Mouse (Mus musculus): ENCODE measurements around the gene Fbxw15. TPM values are rescaled to one million over a fixed set of nuclear protein-coding genes. Genes with fewer than 3 reads are reported as not detected.
A peak's percentile ranks its signal among the peaks of the same experiment; 100 is the strongest.
"Not testable (repeated sequence)": the region's sequence is repeated elsewhere in the genome, so short reads cannot be mapped to it uniquely, and the experiment has no call there.

The Fbxw15 gene
- not detected for total RNA-seq (2021)
- long read RNA-seq, experiment 1: 0 reads
- long read RNA-seq, experiment 2: 0 reads

DNA sequence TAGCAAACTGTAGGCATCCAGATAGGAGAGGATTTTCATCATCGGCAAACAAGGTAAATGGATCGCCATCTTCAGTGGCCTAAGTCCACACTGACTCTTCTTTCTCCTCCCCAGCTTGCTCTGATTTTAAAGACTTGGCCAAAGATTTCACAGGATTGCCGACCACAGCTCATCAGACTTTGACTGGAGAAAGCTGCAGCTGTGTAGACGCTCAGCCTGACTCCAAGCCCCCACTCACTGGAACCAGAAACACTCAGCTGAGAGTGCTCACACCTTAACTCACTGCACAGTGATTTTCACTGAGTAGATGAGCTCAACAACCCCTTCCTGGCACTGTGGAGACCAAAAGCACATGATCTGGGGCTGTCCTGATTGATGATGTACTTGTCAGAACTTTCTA, at the start of gene Fbxw15:
TSS of gene Fbxw15 (minus strand) at position 101 of the 400 bp plus-strand sequence.
- DNase-seq (ENCODE audit: low spot score in 2 of 2): not testable (repeated sequence)

DNA sequence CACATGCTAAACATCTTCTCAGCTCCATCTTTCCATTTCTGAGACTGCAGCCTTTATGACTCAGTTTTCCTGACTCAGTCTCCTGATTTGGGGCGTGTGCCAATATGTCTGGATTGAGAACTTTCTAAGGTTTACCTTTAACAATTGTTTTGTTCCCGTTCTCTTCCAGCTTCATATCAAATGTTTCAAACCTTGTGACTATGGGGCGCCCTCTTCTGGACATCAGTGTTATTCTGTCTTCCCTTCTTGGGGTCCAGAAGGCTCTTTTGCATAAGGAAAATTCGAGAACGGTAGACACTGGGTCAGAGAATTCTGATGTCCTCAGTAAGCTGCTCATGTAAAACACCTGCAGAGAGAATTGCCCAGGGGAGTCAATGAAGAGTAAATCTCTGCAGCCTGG, 38.8 kb upstream of the Fbxw15 start:
- DNase-seq (ENCODE audit: low spot score in 2 of 2): peak; percentile 9 to 32

DNA sequence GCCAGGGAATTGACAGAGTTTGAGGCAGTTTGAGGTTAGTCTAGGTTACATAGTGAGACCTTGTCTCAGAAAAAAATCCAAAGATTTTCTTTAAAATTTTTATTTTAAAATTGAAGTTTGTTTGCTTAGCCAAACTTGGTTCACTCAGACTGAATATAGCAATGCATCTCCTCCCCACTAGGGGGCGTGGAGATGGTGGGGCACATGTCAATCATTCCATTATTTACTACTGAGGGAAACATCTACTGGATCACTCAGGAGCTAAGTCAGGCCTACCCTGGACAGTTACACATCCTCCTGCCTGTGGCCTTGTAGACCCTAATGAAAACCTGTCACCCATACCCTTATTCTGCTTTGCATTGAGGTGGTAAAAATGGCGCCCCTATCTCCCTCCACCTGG, 34.1 kb upstream of the Fbxw15 start:
- not testable (repeated sequence) for DNase-seq (ENCODE audit: low spot score in 2 of 2)

DNA sequence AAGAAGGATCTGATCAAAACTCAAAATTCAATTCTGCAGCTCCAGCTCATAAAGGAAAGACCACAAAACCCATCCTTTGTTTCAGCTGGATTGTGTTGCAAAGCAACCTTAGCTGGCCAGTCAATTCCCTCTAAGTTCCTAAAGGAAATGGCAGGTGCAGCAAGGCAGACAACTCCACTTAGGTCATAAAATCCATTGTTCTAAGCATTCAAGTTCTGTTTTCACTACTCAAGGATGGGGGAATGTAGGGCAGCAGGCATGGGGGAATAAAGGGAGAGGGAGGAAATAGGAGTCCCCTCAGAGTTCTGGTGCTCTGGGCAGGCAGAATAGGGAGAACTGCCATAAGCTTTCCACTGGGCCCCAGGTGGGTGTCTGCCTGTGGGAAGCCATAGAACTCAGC, 29.2 kb upstream of the Fbxw15 start:
- DNase-seq (ENCODE audit: low spot score in 2 of 2): no peak

DNA sequence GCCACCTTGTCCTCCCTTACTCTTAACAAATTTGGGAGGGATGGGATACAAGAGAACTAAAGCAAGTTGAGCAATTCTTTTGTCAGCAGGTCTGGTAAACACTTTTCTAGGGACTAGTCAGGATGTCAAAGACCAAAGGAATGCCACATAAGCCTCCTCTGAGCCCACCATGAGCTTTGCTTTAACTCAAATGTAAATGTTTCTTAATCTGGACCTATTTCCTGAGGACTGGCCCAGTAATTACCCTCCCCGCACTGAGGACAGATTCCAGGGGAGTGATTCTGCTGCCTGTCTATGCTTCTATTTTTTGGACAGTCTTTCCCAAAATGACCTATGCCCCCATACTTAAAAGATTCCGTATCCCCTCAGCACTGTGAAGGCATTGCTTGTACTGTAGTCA, 26.8 kb upstream of the Fbxw15 start:
- DNase-seq (ENCODE audit: low spot score in 2 of 2): no peak

DNA sequence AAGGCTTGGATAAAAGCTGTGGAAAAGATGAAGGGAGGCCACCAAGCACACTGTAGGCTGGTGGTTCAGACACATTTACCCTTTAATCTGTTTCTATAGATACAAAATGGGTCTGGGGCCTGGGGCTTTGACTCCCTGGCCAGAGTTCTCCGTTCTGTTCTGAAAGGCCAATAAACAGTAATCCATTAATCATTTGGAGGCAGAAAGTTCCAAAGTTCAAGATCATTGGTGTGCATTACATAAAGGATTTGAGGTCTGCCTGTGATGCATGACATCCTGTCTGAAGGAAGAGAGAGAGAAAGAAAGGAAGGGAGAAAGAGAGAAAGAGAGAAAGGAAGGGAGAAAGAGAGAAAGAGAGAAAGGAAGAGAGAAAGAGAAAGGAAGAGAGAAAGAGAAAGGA, 2.5 kb downstream of the Fbxw15 start:
- DNase-seq (ENCODE audit: low spot score in 2 of 2): no peak

DNA sequence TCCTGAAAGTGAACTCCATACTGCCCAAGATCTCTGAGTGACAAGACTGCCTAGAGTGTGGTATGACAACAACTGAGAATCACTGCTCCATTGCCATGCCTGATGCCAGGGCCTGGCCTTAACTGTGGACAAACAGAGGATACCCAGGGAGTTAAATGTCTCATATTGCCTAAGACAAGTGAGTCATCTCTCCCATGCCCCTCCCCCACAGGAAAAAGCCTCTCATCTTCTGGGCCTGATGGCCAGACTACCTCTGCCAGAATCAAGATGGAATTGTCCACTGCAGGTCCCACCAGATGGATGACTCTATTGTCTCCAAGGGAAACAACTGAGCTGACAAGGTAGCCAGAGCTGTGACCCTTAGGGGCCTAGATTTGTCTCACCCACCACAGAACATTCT, 6.0 kb downstream of the Fbxw15 start:
- DNase-seq (ENCODE audit: low spot score in 2 of 2): not testable (repeated sequence)

DNA sequence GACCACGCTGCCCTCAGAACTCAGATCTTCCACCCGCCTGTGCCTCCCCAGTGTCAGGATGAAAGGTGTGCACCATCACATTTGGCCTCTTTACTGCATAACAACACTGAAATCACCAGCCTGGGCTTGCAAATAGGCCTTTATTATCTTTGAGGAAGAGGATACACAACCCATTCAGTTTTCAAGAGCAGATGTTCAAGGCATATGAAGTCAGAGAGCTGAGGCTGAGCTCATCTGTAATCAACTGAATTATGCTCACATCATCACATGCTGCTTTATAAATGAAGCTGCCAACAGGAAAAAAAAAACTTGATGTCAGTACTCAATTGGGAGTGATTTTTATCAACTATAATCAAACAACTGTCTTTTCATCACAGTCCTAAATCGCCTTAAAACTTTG, 15.6 kb downstream of the Fbxw15 start:
- DNase-seq (ENCODE audit: low spot score in 2 of 2): peak; percentile 21 to 24

DNA sequence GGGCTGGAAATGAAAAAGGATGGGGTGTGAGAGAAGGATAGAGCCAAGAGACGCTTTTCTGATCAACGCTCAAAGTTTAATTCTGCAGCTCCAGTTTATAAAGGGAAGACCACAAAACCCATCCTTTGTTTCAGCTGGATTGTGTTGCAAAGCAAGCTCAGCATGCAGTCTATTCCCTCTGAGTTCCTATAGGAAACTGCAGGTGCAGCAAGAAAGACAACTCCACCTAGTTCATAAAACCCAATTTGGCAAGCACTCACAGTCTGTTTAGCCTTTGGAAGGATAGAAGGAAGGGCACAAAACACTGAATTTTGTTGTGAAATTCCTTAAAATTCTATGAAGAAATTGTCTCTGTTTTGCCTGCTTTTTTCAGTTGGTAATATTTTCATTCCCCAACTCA, 18.4 kb downstream of the Fbxw15 start:
- DNase-seq (ENCODE audit: low spot score in 2 of 2): not testable (repeated sequence)

DNA sequence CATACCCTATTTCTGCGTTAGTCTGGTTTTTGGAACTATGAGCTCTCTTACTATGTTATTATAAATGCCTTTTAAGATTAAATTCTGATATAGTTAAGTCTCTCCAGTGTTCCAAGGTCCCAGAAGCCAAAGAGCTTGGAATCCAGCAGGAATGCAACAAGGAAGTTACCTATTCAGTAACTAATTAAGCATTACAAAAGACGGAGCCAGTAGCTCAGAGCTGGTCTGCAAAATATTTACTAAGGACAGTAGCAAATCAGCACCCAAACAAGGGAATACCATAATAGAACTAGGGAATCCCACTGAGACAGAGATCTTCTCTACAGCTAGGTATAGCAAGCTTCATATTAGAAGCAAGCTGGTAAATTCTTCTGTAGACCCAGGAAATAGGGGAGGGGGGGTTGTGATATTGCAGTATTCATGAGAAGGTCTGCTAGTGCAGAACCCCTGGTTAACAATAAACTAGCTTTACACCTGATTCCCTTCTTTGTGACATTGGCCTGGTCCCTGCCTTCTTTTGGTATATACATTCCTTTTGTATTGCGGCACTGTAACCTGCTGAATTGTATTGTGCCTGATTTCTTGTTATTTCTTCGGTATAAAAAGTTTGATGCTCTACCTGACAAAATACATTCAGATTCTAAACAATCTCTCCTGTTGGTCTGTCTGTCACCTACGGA, 44.5 kb downstream of the Fbxw15 start:
- DNase-seq (ENCODE audit: low spot score in 2 of 2): no peak

Other genes with a start within 250 kb of the Fbxw15 start
- not detected for gene Fbxw28, start 228.6 kb downstream of the Fbxw15 start, total RNA-seq (2021)
- not detected for gene Fbxw22, start 164.0 kb downstream of the Fbxw15 start, total RNA-seq (2021)
- gene Fbxw16, start 119.1 kb downstream of the Fbxw15 start, total RNA-seq (2021): not detected
- gene Fbxw19, start 72.4 kb downstream of the Fbxw15 start, total RNA-seq (2021): not detected
- not detected for gene Fbxw24, start 57.8 kb upstream of the Fbxw15 start, total RNA-seq (2021)
- gene Fbxw25, start 96.4 kb upstream of the Fbxw15 start, total RNA-seq (2021): not detected
- gene Fbxw18, start 134.4 kb upstream of the Fbxw15 start, total RNA-seq (2021): not detected
- gene Fbxw26, start 177.8 kb upstream of the Fbxw15 start, total RNA-seq (2021): not detected
- gene Fbxw27, start 222.4 kb upstream of the Fbxw15 start, total RNA-seq (2021): not detected
- gene Spink8, start 244.0 kb upstream of the Fbxw15 start, total RNA-seq (2021): 10 to 100 TPM; 41.9 to 48.8 TPM